Comparison of ENCODE assay signal across 7 mouse cellular contexts in the genomic region with DNA sequence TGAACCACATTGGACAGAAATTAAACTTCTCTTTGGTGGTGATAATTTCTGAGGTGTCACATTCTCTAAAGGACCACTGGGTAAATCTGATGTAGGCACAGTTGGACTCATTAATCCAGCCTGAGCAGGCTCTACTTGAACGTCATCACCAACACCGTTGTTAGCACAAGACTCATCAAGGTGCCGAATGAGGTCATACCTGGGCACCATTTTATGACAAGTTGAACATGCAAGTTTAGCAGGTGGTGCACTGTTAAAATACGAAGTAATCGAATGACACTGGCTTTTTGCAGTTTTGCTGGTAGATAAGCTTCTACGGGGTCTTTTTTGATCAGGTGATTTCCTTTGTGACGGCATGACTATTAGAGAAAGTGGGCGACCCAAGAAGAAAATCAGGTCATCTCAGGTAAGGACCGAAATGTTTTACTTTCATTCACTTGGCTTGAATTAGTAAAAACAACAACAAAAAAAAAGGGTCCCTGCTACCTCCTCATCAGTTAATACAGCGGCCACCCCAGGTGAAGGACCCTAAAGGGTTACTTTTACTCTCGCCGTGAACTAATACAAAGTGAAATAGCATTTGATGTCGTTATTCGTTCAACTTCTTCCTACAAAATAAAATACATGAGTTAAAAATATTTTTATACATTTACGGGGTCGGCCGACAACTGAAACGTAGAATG. TPM values are rescaled to one million over a fixed set of nuclear protein-coding genes. Genes with fewer than 3 reads are reported as not detected.
DNase-seq lines count a peak whose midpoint lies in the region; ATAC-seq and TF ChIP-seq lines count a peak whose summit lies in the region.

No protein-coding gene starts in this region.

- no peaks in the 10 kb centered on the region for H3K79me2 ChIP-seq in C2C12 (ENCODE audit: control insufficient read depth, insufficient read depth)

- H3K27me3 ChIP-seq in C2C12 (ENCODE audit: control insufficient read depth, insufficient read depth, insufficient read length): no peaks in the 10 kb centered on the region
- no peaks in the 10 kb centered on the region for H3K27me3 ChIP-seq in limb, embryonic 12.5 days
- H3K27me3 ChIP-seq in neural tube, embryonic 15.5 days (replicated peaks): no peaks in the 10 kb centered on the region

- H3ac ChIP-seq in C2C12 (ENCODE audit: control insufficient read depth, insufficient read length, low read depth): peak overlapping the region; percentile 50

- H3K27ac ChIP-seq in limb, embryonic 12.5 days: peak overlapping the region; percentile 95
- H3K27ac ChIP-seq in neural tube, embryonic 15.5 days (replicated peaks): peak overlapping the region; percentile 95

- no peaks in the 10 kb centered on the region for H3K79me3 ChIP-seq in C2C12 (ENCODE audit: low read depth)

- DNase-seq in A20 (ENCODE audit: low read depth, low spot score): peak; percentile 36
- no peak for DNase-seq in cerebellum, postnatal 25 days
- DNase-seq in urinary bladder, postnatal 36 days (ENCODE audit: low spot score in 2 of 2): no peak

- 0 out of 2 replicates have a peak, but pooled peaks have one; percentile 23 for ATAC-seq in erythroblast, adult 5-6 weeks (replicated peaks; ENCODE audit: low FRiP score, poor library complexity, severe bottlenecking)
- ATAC-seq in limb, embryonic 12.5 days (ENCODE audit: insufficient number of reproducible peaks, insufficient read depth, low FRiP score, low TSS enrichment, low read depth): peak; percentile 34; the same call in 1 of the 2 replicates
- peak; percentile 57 for ATAC-seq in neural tube, embryonic 15.5 days (ENCODE audit: low FRiP score)

- H3K9me3 ChIP-seq in limb, embryonic 12.5 days: no peaks in the 10 kb centered on the region
- no peaks in the 10 kb centered on the region for H3K9me3 ChIP-seq in neural tube, embryonic 15.5 days (replicated peaks)

- no peak for TF ChIP-seq CTCF in C2C12 (IDR thresholded peaks at IDR 0.05; ENCODE audit: control insufficient read depth, insufficient read depth, insufficient read length)

- peak overlapping the region; percentile 71 for H3K9ac ChIP-seq in limb, embryonic 12.5 days (replicated peaks)
- peak overlapping the region; percentile 64 for H3K9ac ChIP-seq in neural tube, embryonic 15.5 days (replicated peaks)

- peaks cover 29% of the 10 kb centered on the region for H3K36me3 ChIP-seq in C2C12 (ENCODE audit: control insufficient read depth, insufficient read depth)
- H3K36me3 ChIP-seq in limb, embryonic 12.5 days: peaks cover 55% of the 10 kb centered on the region
- H3K36me3 ChIP-seq in neural tube, embryonic 15.5 days: peaks cover 30% of the 10 kb centered on the region

- peak overlapping the region; percentile 46 for H3K4me3 ChIP-seq in C2C12 (ENCODE audit: insufficient read depth, poor library complexity, severe bottlenecking)
- H3K4me3 ChIP-seq in limb, embryonic 12.5 days (replicated peaks): peak overlapping the region; percentile 57
- peak overlapping the region; percentile 76 for H3K4me3 ChIP-seq in neural tube, embryonic 15.5 days (replicated peaks)

- WGBS in limb, embryonic 12.5 days: 12% methylated on average over 18 of the region's 18 CpGs
- 12% methylated on average over 18 of the region's 18 CpGs for WGBS in neural tube, embryonic 15.5 days

- H3K4me1 ChIP-seq in limb, embryonic 12.5 days (replicated peaks): peaks cover 5% of the 10 kb centered on the region
- peaks cover 14% of the 10 kb centered on the region for H3K4me1 ChIP-seq in neural tube, embryonic 15.5 days

- peak overlapping the region; percentile 65 for H3K4me2 ChIP-seq in limb, embryonic 12.5 days
- peak overlapping the region; percentile 61 for H3K4me2 ChIP-seq in neural tube, embryonic 15.5 days

TF ChIP-seq in C2C12, 6 proteins besides CTCF, POLR2A, EP300 and RAD21:
- TF ChIP-seq CEBPB (IDR thresholded peaks at IDR 0.05; ENCODE audit: low read depth): no peak
- TF ChIP-seq MYOG (IDR thresholded peaks at IDR 0.05; ENCODE audit: control insufficient read depth, extremely low read depth, insufficient read length): no peak
- no peak for TF ChIP-seq FOSL1 (IDR thresholded peaks at IDR 0.05; ENCODE audit: insufficient read depth, low read length, poor library complexity, severe bottlenecking)
- TF ChIP-seq MYOD1 (IDR thresholded peaks at IDR 0.05; ENCODE audit: control insufficient read depth, insufficient read length, low read depth): no peak
- no peak for TF ChIP-seq USF1 (IDR thresholded peaks at IDR 0.05; ENCODE audit: low read depth)

RNA-seq across cellular contexts. Expression of a gene that starts 0.6 kb away (rescaled TPM):
- 1.6 TPM for polyA plus RNA-seq in C2C12 (2012; fragmentation: generic; extraction: Trizol)
- total RNA-seq in erythroblast, adult 5-6 weeks (2015; ENCODE audit: low replicate concordance): 0.42 and 2.3 TPM in 2 replicates
- total RNA-seq in erythroblast, adult 5-6 weeks (2017; ENCODE audit: low replicate concordance): 1.3 and 3.2 TPM in 2 replicates
- polyA plus RNA-seq in limb, embryonic 12.5 days (2016; fragmentation: Nextera tagmentation; extraction: Ambion mirVana): 11.4 and 12.4 TPM in 2 replicates
- 5.3 and 6.3 TPM in 2 replicates for polyA plus RNA-seq in neural tube, embryonic 15.5 days (2015; fragmentation: Nextera tagmentation; extraction: Ambion mirVana)

RNA-seq across cellular contexts. Expression of a gene that starts 18.8 kb away (rescaled TPM):
- polyA plus RNA-seq in C2C12 (2012; fragmentation: generic; extraction: Trizol): 9.3 TPM
- 22.1 and 23.2 TPM in 2 replicates for total RNA-seq in erythroblast, adult 5-6 weeks (2015; ENCODE audit: low replicate concordance)
- 20.4 and 24.9 TPM in 2 replicates for total RNA-seq in erythroblast, adult 5-6 weeks (2017; ENCODE audit: low replicate concordance)
- 52.4 and 60.3 TPM in 2 replicates for polyA plus RNA-seq in limb, embryonic 12.5 days (2016; fragmentation: Nextera tagmentation; extraction: Ambion mirVana)
- polyA plus RNA-seq in neural tube, embryonic 15.5 days (2015; fragmentation: Nextera tagmentation; extraction: Ambion mirVana): 25.2 and 29.6 TPM in 2 replicates

RNA-seq across cellular contexts. Expression of a gene that starts 19.1 kb away (rescaled TPM):
- polyA plus RNA-seq in C2C12 (2012; fragmentation: generic; extraction: Trizol): 6.9 TPM
- 18.4 and 49.0 TPM in 2 replicates for total RNA-seq in erythroblast, adult 5-6 weeks (2015; ENCODE audit: low replicate concordance)
- total RNA-seq in erythroblast, adult 5-6 weeks (2017; ENCODE audit: low replicate concordance): 32.8 and 38.4 TPM in 2 replicates
- polyA plus RNA-seq in limb, embryonic 12.5 days (2016; fragmentation: Nextera tagmentation; extraction: Ambion mirVana): 47.0 and 53.2 TPM in 2 replicates
- polyA plus RNA-seq in neural tube, embryonic 15.5 days (2015; fragmentation: Nextera tagmentation; extraction: Ambion mirVana): 50.8 and 55.9 TPM in 2 replicates
